Mouse (Mus musculus): ENCODE results near the gene Tie1. TPM values are rescaled to one million over a fixed set of nuclear protein-coding genes. Genes with fewer than 3 reads are reported as not detected.

Tie1 gene
- polyA plus RNA-seq (2012; ENCODE audit: insufficient read depth, low replicate concordance), result 32.0 and 48.6 TPM in 2 replicates

GRCm38 (mm10) chr4:118489717-118490132 is at the start of gene Tie1:
Gene Tie1 (minus strand): TSS chr4:118490061.
- Histone ChIP-seq H3K4me3 (replicated peaks) (peak within 1 kb of the TSS; percentile 90), H3K36me3 (replicated peaks; ENCODE audit: low read length) (peaks cover 55% of the 10 kb centered on the region)
- TF ChIP-seq FLI1 (IDR thresholded peaks at IDR 0.05; ENCODE audit: low read length) (no peak), GATA1 (IDR thresholded peaks at IDR 0.05; ENCODE audit: borderline replicate concordance, low read length) (no peak)

GRCm38 (mm10) chr4:118537801-118538200 is 47.9 kb upstream of the Tie1 start:
- Histone ChIP-seq H3K9me3 (no peaks in the 10 kb centered on the region), H3K27me3 (replicated peaks) (peaks cover 37% of the 10 kb centered on the region), H3K4me3 (replicated peaks) (no peak overlapping the region), H3K36me3 (replicated peaks; ENCODE audit: low read length) (peaks cover 9% of the 10 kb centered on the region), H3K4me1 (peaks cover 30% of the 10 kb centered on the region)
- TF ChIP-seq GATA1 (IDR thresholded peaks at IDR 0.05; ENCODE audit: borderline replicate concordance, low read length) (no peak), FLI1 (IDR thresholded peaks at IDR 0.05; ENCODE audit: low read length) (no peak)

More at GRCm38 (mm10) chr4:118489717-118490132, at the start of gene Tie1:
- no peaks in the 10 kb centered on the region for H3K27me3 ChIP-seq (replicated peaks)
- no peaks in the 10 kb centered on the region for H3K9me3 ChIP-seq
- peaks cover 53% of the 10 kb centered on the region for H3K4me1 ChIP-seq

- peaks cover 19% of the 10 kb centered on the region for H3K27me3 ChIP-seq (replicated peaks)
- peaks cover 20% of the 10 kb centered on the region for H3K36me3 ChIP-seq (replicated peaks; ENCODE audit: low read length)
- no peaks in the 10 kb centered on the region for H3K9me3 ChIP-seq
- H3K4me3 ChIP-seq (replicated peaks), result no peak overlapping the region
- TF ChIP-seq FLI1 (IDR thresholded peaks at IDR 0.05; ENCODE audit: low read length) (no peak), GATA1 (IDR thresholded peaks at IDR 0.05; ENCODE audit: borderline replicate concordance, low read length) (no peak)
- H3K4me1 ChIP-seq, result peaks cover 32% of the 10 kb centered on the region
Observed at GRCm38 (mm10) chr4:118535610-118536009, 45.7 kb upstream of the Tie1 start.

GRCm38 (mm10) chr4:118533605-118534004 is 43.7 kb upstream of the Tie1 start:
- H3K36me3 ChIP-seq (replicated peaks; ENCODE audit: low read length), result peaks cover 39% of the 10 kb centered on the region
- H3K9me3 ChIP-seq, result no peaks in the 10 kb centered on the region
- H3K4me3 ChIP-seq (replicated peaks), result no peak overlapping the region
- TF ChIP-seq FLI1 (IDR thresholded peaks at IDR 0.05; ENCODE audit: low read length) (no peak), GATA1 (IDR thresholded peaks at IDR 0.05; ENCODE audit: borderline replicate concordance, low read length) (no peak)
- peaks cover 11% of the 10 kb centered on the region for H3K27me3 ChIP-seq (replicated peaks)
- H3K4me1 ChIP-seq, result peaks cover 24% of the 10 kb centered on the region

GRCm38 (mm10) chr4:118533156-118533555 is 43.3 kb upstream of the Tie1 start:
- no peak overlapping the region for H3K4me3 ChIP-seq (replicated peaks)
- H3K4me1 ChIP-seq, result peaks cover 26% of the 10 kb centered on the region
- TF ChIP-seq FLI1 (IDR thresholded peaks at IDR 0.05; ENCODE audit: low read length), result no peak
- no peak for TF ChIP-seq GATA1 (IDR thresholded peaks at IDR 0.05; ENCODE audit: borderline replicate concordance, low read length)
- H3K9me3 ChIP-seq, result no peaks in the 10 kb centered on the region
- H3K27me3 ChIP-seq (replicated peaks), result peaks cover 8% of the 10 kb centered on the region
- H3K36me3 ChIP-seq (replicated peaks; ENCODE audit: low read length), result peaks cover 44% of the 10 kb centered on the region

- Histone ChIP-seq H3K4me3 (replicated peaks) (no peak overlapping the region), H3K4me1 (peaks cover 25% of the 10 kb centered on the region), H3K36me3 (replicated peaks; ENCODE audit: low read length) (peaks cover 48% of the 10 kb centered on the region), H3K9me3 (no peaks in the 10 kb centered on the region), H3K27me3 (replicated peaks) (peaks cover 7% of the 10 kb centered on the region)
- TF ChIP-seq GATA1 (IDR thresholded peaks at IDR 0.05; ENCODE audit: borderline replicate concordance, low read length) (no peak), FLI1 (IDR thresholded peaks at IDR 0.05; ENCODE audit: low read length) (no peak)
Observed at GRCm38 (mm10) chr4:118532663-118533062, 42.8 kb upstream of the Tie1 start.

- Histone ChIP-seq H3K36me3 (replicated peaks; ENCODE audit: low read length) (peaks cover 83% of the 10 kb centered on the region), H3K4me1 (peaks cover 36% of the 10 kb centered on the region)
- no peak for TF ChIP-seq GATA1 (IDR thresholded peaks at IDR 0.05; ENCODE audit: borderline replicate concordance, low read length)
- TF ChIP-seq FLI1 (IDR thresholded peaks at IDR 0.05; ENCODE audit: low read length), result no peak
Observed at GRCm38 (mm10) chr4:118527720-118528119, 37.9 kb upstream of the Tie1 start.

GRCm38 (mm10) chr4:118527335-118527681 is 37.4 kb upstream of the Tie1 start:
- H3K4me1 ChIP-seq, result peaks cover 33% of the 10 kb centered on the region
- no peaks in the 10 kb centered on the region for H3K9me3 ChIP-seq
- peaks cover 84% of the 10 kb centered on the region for H3K36me3 ChIP-seq (replicated peaks; ENCODE audit: low read length)
- no peaks in the 10 kb centered on the region for H3K27me3 ChIP-seq (replicated peaks)
- TF ChIP-seq GATA1 (IDR thresholded peaks at IDR 0.05; ENCODE audit: borderline replicate concordance, low read length) (no peak), FLI1 (IDR thresholded peaks at IDR 0.05; ENCODE audit: low read length) (no peak)
- H3K4me3 ChIP-seq (replicated peaks), result no peak overlapping the region

More at GRCm38 (mm10) chr4:118527720-118528119, 37.9 kb upstream of the Tie1 start:
- Histone ChIP-seq H3K4me3 (replicated peaks) (no peak overlapping the region), H3K9me3 (no peaks in the 10 kb centered on the region), H3K27me3 (replicated peaks) (no peaks in the 10 kb centered on the region)

GRCm38 (mm10) chr4:118526408-118527334 is 36.8 kb upstream of the Tie1 start, which contains the start of gene 2610528J11Rik:
Gene 2610528J11Rik (plus strand): TSS chr4:118526999.
- Histone ChIP-seq H3K4me3 (replicated peaks) (no peak within 1 kb of the TSS), H3K36me3 (replicated peaks; ENCODE audit: low read length) (peaks cover 91% of the 10 kb centered on the region), H3K9me3 (no peaks in the 10 kb centered on the region), H3K27me3 (replicated peaks) (no peaks in the 10 kb centered on the region), H3K4me1 (peaks cover 30% of the 10 kb centered on the region)
- TF ChIP-seq FLI1 (IDR thresholded peaks at IDR 0.05; ENCODE audit: low read length), result no peak
- no peak for TF ChIP-seq GATA1 (IDR thresholded peaks at IDR 0.05; ENCODE audit: borderline replicate concordance, low read length)

GRCm38 (mm10) chr4:118525779-118526178 is 35.9 kb upstream of the Tie1 start:
- Histone ChIP-seq H3K4me1 (peaks cover 28% of the 10 kb centered on the region), H3K9me3 (no peaks in the 10 kb centered on the region), H3K27me3 (replicated peaks) (no peaks in the 10 kb centered on the region), H3K4me3 (replicated peaks) (no peak overlapping the region), H3K36me3 (replicated peaks; ENCODE audit: low read length) (peaks cover 94% of the 10 kb centered on the region)
- TF ChIP-seq GATA1 (IDR thresholded peaks at IDR 0.05; ENCODE audit: borderline replicate concordance, low read length) (no peak), FLI1 (IDR thresholded peaks at IDR 0.05; ENCODE audit: low read length) (no peak)

All from megakaryocyte, embryonic 14.5 days (primary cell).